Mouse (Mus musculus): Measurements from ENCODE around the gene Hebp1. TPM values are rescaled to one million over a fixed set of nuclear protein-coding genes. Genes with fewer than 3 reads are reported as not detected.

Gene Hebp1
- total RNA-seq, 4 experiments from 2014 or later: 13.4 to 37.5 (median 24.8) TPM

DNA sequence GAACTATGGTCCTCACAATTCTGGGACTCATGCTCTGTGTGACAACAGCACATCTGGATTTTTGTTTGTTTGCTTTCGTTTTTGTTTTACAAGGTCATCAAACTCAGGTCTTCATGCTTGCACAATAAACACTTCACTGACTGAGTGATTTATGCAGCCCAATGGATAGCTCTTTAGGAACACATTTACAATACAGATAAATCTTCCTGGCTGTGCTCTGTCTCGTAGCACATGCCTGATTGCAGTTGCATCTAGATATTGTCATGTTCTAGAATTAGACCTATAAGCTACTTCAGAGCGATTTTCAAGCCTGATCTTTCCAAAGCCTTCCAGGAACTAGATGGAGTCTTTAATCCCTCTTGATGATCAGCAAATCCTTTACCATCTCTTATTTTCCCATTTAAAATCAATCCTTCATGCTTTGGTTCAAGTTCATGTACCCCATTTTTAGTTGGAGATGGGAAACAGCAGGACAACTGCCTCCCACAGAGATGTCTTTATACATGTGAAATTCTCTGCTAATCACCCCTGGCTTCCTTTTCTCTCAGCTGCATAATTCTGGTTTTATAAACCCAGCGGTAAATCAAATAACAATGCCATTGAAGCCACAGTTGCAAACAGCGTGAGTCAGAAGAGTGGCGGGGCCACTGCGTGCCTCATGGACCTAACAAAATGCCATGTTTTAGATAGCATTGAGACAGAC, 85.3 kb downstream of the Hebp1 start:
- no peak for DNase-seq

DNA sequence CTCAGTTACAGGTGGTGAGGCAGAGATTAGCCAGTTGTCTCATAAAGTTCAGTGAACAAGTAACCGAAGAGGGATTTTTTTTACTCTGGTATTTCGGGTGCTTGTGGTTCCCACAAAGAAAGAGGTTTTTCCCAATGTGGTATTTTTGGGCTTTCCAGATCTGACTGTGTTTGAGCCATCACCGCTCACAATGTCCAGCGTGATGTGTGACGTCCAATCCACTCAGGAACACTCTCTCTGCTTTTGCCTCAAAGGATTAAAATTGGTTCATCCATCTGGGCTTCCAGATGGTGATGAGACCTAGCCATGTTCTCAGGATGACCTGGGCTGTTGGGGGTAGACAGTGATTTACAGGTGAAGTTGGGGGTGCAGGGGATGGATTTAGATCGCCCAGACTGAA, 90.8 kb downstream of the Hebp1 start:
- no peak for DNase-seq

- peak; percentile 30 for DNase-seq
These were observed 95.0 kb downstream of the Hebp1 start for GRCm38 (mm10) chr6:135102736-135103303.

GRCm38 (mm10) chr6:135100787-135101472, 96.9 kb downstream of the Hebp1 start:
- no peak for DNase-seq

- no peak for DNase-seq
These were observed 104.9 kb downstream of the Hebp1 start for GRCm38 (mm10) chr6:135092798-135093470.

DNA sequence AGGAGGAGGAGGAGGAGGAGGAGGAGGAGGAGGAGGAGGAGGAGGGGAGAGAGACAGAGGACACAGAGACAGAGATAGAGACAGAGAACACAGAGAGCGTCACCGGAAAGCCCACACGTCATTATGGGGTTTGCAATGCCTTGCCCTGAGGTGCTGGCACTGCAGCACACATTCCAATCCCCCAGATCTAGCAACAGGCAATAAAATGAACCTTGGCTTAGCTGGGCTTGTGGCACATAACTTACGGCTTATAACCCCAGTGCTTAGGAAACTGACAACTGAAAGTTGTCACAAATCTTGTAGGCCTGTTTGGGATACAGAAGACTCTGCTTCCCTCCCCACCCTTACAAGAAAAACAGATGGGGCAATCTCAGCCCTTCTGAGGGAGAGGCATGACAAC, 107.2 kb downstream of the Hebp1 start:
- no peak for DNase-seq

DNA sequence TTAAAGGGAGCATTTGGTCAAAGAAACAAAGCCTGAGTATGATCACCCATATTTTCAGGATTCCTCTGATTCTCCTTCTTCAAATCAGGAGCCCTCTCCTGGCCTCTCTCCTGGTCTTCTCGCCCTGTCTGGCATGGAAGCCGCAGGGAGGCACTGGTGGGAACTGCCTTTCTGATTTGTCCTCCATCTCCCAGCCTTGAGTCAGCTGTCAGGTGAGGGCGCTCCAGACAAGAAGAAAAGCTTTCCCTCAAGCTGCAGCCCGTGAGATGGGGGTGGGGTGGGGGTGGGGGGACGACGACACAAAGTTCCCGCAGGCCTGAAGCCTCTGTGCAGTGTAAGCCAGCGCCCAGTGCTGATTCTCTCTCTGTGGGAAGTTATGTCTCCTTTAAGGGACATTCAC, 108.0 kb downstream of the Hebp1 start:
- no peak for DNase-seq

DNA sequence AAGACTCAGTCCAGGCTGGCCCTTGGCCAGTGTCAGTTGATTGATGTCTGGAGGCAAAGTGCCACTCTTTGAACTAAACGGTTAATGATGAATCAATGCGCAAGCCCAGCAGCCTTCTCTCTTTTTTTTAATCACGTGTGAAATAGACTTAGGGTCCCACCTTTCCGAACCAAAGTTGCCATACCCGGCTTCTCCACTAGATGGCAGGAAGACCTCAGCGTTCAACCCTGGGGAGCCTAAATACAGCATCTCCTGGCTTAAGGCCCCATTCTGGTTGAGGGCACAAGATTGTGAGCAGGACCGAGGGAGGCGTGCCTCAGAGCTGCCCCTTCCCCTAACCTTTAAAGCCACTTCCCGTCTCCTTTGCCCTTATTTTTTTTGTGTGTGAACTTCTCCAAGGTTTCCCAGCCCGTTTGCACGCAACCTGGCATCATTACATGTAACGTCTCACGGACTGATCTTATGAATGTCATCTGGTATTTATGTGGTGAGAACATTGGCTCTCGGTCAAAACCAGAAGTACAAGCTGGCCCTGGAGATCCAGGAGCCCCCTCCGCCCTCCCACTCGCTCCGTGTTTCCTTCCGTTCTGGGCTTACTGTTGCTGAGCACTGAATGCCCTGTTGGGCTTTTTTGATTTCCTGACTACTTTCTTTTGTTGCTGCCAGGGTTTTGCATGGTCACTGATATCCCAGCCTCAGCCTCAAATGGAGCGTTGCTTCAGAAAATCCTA, 109.9 kb downstream of the Hebp1 start:
- peak; percentile 37 for DNase-seq

Other genes starting within 250 kb of the Hebp1 start
- gene Apold1, start 216.3 kb downstream of the Hebp1 start, total RNA-seq (2022): 1 to 10 TPM; 1.8 to 8.8 (median 2.2) TPM
- 10 to 100 TPM; 68.5 to 72.8 (median 72.4) TPM for gene Ddx47, start 186.4 kb downstream of the Hebp1 start, total RNA-seq (2022)
- under 1 TPM; 0.27 to 0.59 (median 0.41) TPM for gene Gprc5a, start 132.4 kb downstream of the Hebp1 start, total RNA-seq (2022)
- gene Gprc5d, start 79.7 kb downstream of the Hebp1 start, total RNA-seq (2022): not detected
- 10 to 100 TPM; 26.3 to 39.8 (median 36.7) TPM for gene Fam234b, start within 50 bp of the Hebp1 start, total RNA-seq (2022)
- not detected for gene Gsg1, start 56.3 kb upstream of the Hebp1 start, total RNA-seq (2022)
- gene Pbp2, start 112.4 kb upstream of the Hebp1 start, total RNA-seq (2022): not detected
- 10 to 100 TPM; 19.4 to 64.7 (median 34.7) TPM for gene Emp1, start 164.5 kb upstream of the Hebp1 start, total RNA-seq (2022)